Mouse (Mus musculus): ENCODE measurements at regions not wholly inside any gene's neighbourhood (a gene's known extent, or its start where the extent isn't known, plus 50 kb on each side); places are given as distances from the start of the nearest gene placed in this dataset.

DNA sequence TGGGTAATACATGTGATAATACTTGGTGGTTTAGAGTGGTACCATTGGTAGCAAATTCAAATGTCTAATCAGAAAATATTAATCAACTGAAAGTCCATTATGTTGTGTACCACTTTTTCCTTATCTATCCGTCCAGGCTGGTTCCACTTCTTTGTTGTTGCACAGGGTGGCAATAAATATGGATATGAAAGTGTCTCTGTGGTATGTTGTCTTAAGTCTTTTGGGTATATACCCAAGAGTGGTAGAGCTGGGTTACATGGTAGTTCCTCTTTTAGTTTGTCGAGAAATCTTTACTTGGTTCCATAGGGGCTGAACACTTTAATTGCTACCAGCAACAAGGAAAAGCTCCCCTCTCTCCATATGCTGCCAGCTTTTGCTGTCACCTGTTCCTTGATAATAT, 184.9 kb downstream of the 4933412E24Rik start:
- TF ChIP-seq CTCF (IDR thresholded peaks at IDR 0.05; ENCODE audit: low read depth, low read length) (no peak), POLR2A (IDR thresholded peaks at IDR 0.05; ENCODE audit: extremely low read depth, insufficient read depth, low read length) (no peak)

All from liver, adult 2 months (tissue).